Mouse (Mus musculus) lung, postnatal 0 days (tissue): Measurements from ENCODE around the gene Nr6a1.

Source experiments
- CTCF ChIP-seq: IDR thresholded peaks from 2 replicates; pipeline ENCODE4 v1.5.1; 2016; ENCODE audit warnings: antibody characterized with exemption, mild to moderate bottlenecking
- EP300 ChIP-seq: IDR thresholded peaks from 2 replicates; pipeline ENCODE4 v1.6.1; 2016; ENCODE audit warnings: antibody characterized with exemption, mild to moderate bottlenecking, control low read depth

DNA sequence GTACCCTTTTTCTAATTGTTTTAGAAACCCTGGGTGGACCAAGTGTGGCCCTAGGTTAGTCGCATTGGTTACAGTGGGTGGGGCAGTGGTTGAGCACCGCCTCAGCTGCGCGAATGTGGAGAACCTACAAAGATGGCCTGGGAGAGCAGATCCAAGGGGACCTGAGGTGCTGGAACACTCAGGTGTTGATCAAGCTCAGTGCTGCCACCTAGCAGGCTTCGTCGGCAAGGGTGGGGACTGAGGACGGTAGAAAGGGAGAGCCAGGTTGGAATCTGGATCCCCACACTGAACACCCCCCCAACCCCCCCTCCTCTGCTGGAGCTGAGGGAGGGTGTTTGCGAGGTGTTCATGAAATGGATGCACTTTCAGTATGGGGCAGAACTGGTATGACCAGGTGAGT, 235.9 kb downstream of the Nr6a1 start:
- TF ChIP-seq CTCF (peak; percentile 70), EP300 (no peak)
